Mouse (Mus musculus): ENCODE results near the gene Cldn4. TPM values are rescaled to one million over a fixed set of nuclear protein-coding genes. Genes with fewer than 3 reads are reported as not detected.

Cldn4 gene
- polyA plus RNA-seq, 1 experiment from 2014 or later, result 59.1 TPM

DNA sequence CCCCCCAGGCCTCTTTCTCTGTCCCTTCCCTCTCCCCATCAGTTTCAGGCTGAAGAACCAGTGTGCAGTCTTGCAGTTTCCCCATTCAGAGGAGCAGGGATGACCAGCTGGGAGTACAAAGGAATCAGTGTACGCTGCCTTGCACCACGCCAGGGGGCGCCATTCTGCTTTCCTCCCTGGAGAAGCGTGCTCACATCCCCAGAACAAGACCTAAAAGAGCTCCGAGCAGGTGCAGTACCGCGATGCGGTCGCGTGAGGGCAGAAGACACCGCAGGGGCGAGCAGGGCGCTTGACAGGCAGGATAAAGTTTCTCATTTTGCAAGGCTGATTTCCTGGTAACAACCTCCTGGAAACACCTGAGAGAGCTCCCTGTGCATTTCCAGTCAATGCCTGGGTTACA is 39.6 kb downstream of the Cldn4 start:
- no peaks in the 10 kb centered on the region for H3K9me3 ChIP-seq (replicated peaks; ENCODE audit: low read length)
- WGBS, result under 1% methylated on average over 13 of the region's 13 CpGs
- H3K36me3 ChIP-seq (ENCODE audit: insufficient read depth, low read length), result no peaks in the 10 kb centered on the region

GRCm38 (mm10) chr5:134906633-134907032 is 40.1 kb downstream of the Cldn4 start, which contains the start of gene Tmem270:
TSS of gene Tmem270 (minus strand) at chr5:134906733.
- no peak for DNase-seq (ENCODE audit: low spot score)
- Histone ChIP-seq H3K27me3 (ENCODE audit: insufficient read depth, low read length) (no peaks in the 10 kb centered on the region), H3K9me3 (replicated peaks; ENCODE audit: low read length) (no peaks in the 10 kb centered on the region), H3K36me3 (ENCODE audit: insufficient read depth, low read length) (no peaks in the 10 kb centered on the region), H3K4me1 (replicated peaks; ENCODE audit: insufficient read depth, low read length) (no peaks in the 10 kb centered on the region), H3K27ac (no peak within 1 kb of the TSS), H3K4me2 (ENCODE audit: low read length) (no peak within 1 kb of the TSS), H3K4me3 (replicated peaks; ENCODE audit: low read depth, low read length) (no peak within 1 kb of the TSS), H3K9ac (ENCODE audit: low read depth, low read length) (no peak within 1 kb of the TSS)
- 80% methylated on average over 6 of the region's 6 CpGs for WGBS
- no peak for TF ChIP-seq CTCF (IDR thresholded peaks at IDR 0.05; ENCODE audit: low read depth)
- peak; percentile 27; the same call in 1 of the 2 replicates for ATAC-seq (replicated peaks; ENCODE audit: low FRiP score, low read depth)

More for the DNA sequence above, 39.6 kb downstream of the Cldn4 start:
- Histone ChIP-seq H3K9ac (ENCODE audit: low read depth, low read length) (no peak overlapping the region), H3K4me3 (replicated peaks; ENCODE audit: low read depth, low read length) (no peak overlapping the region), H3K27me3 (ENCODE audit: insufficient read depth, low read length) (no peaks in the 10 kb centered on the region), H3K4me2 (ENCODE audit: low read length) (no peak overlapping the region), H3K4me1 (replicated peaks; ENCODE audit: insufficient read depth, low read length) (no peaks in the 10 kb centered on the region), H3K27ac (no peak overlapping the region)
- peak; percentile 100 for TF ChIP-seq CTCF (IDR thresholded peaks at IDR 0.05; ENCODE audit: low read depth)
- peak; percentile 60; the same call in 1 of the 2 replicates for ATAC-seq (replicated peaks; ENCODE audit: low FRiP score, low read depth)
- peak; percentile 95 for DNase-seq (ENCODE audit: low spot score)

GRCm38 (mm10) chr5:134901644-134902027 is 45.1 kb downstream of the Cldn4 start:
- DNase-seq (ENCODE audit: low spot score), result no peak
- ATAC-seq (replicated peaks; ENCODE audit: low FRiP score, low read depth), result no peak
- H3K4me1 ChIP-seq (replicated peaks; ENCODE audit: insufficient read depth, low read length), result no peaks in the 10 kb centered on the region
- no peak for TF ChIP-seq CTCF (IDR thresholded peaks at IDR 0.05; ENCODE audit: low read depth)
- no peak overlapping the region for H3K4me3 ChIP-seq (replicated peaks; ENCODE audit: low read depth, low read length)
- no peak overlapping the region for H3K9ac ChIP-seq (ENCODE audit: low read depth, low read length)
- no peak overlapping the region for H3K27ac ChIP-seq
- no peaks in the 10 kb centered on the region for H3K36me3 ChIP-seq (ENCODE audit: insufficient read depth, low read length)
- H3K9me3 ChIP-seq (replicated peaks; ENCODE audit: low read length), result no peaks in the 10 kb centered on the region
- H3K27me3 ChIP-seq (ENCODE audit: insufficient read depth, low read length), result no peaks in the 10 kb centered on the region
- H3K4me2 ChIP-seq (ENCODE audit: low read length), result no peak overlapping the region
- 71% methylated on average over 8 of the region's 8 CpGs for WGBS

GRCm38 (mm10) chr5:134901012-134901643 is 45.6 kb downstream of the Cldn4 start:
- Histone ChIP-seq H3K27ac (no peak overlapping the region), H3K4me2 (ENCODE audit: low read length) (no peak overlapping the region), H3K27me3 (ENCODE audit: insufficient read depth, low read length) (no peaks in the 10 kb centered on the region), H3K4me1 (replicated peaks; ENCODE audit: insufficient read depth, low read length) (no peaks in the 10 kb centered on the region), H3K36me3 (ENCODE audit: insufficient read depth, low read length) (no peaks in the 10 kb centered on the region), H3K9ac (ENCODE audit: low read depth, low read length) (no peak overlapping the region), H3K9me3 (replicated peaks; ENCODE audit: low read length) (no peaks in the 10 kb centered on the region), H3K4me3 (replicated peaks; ENCODE audit: low read depth, low read length) (no peak overlapping the region)
- 0 out of 2 replicates have a peak, but pooled peaks have one; percentile 37 for ATAC-seq (replicated peaks; ENCODE audit: low FRiP score, low read depth)
- peak; percentile 89 for DNase-seq (ENCODE audit: low spot score)
- TF ChIP-seq CTCF (IDR thresholded peaks at IDR 0.05; ENCODE audit: low read depth), result peak; percentile 82
- WGBS, result 37% methylated on average over 12 of the region's 12 CpGs

- Histone ChIP-seq H3K27me3 (ENCODE audit: insufficient read depth, low read length) (no peaks in the 10 kb centered on the region), H3K36me3 (ENCODE audit: insufficient read depth, low read length) (no peaks in the 10 kb centered on the region), H3K4me3 (replicated peaks; ENCODE audit: low read depth, low read length) (no peak overlapping the region), H3K4me1 (replicated peaks; ENCODE audit: insufficient read depth, low read length) (no peaks in the 10 kb centered on the region), H3K4me2 (ENCODE audit: low read length) (no peak overlapping the region), H3K9me3 (replicated peaks; ENCODE audit: low read length) (no peaks in the 10 kb centered on the region), H3K27ac (no peak overlapping the region), H3K9ac (ENCODE audit: low read depth, low read length) (no peak overlapping the region)
- ATAC-seq (replicated peaks; ENCODE audit: low FRiP score, low read depth) (no peak), DNase-seq (ENCODE audit: low spot score) (peak; percentile 29)
- 71% methylated on average over 17 of the region's 17 CpGs for whole genome bisulfite sequencing
- TF ChIP-seq CTCF (IDR thresholded peaks at IDR 0.05; ENCODE audit: low read depth), result no peak
Measured at GRCm38 (mm10) chr5:134897596-134897995, 49.1 kb downstream of the Cldn4 start.

- Histone ChIP-seq H3K27me3 (ENCODE audit: insufficient read depth, low read length) (no peaks in the 10 kb centered on the region), H3K9me3 (replicated peaks; ENCODE audit: low read length) (no peaks in the 10 kb centered on the region), H3K4me2 (ENCODE audit: low read length) (no peak overlapping the region), H3K9ac (ENCODE audit: low read depth, low read length) (no peak overlapping the region), H3K36me3 (ENCODE audit: insufficient read depth, low read length) (no peaks in the 10 kb centered on the region), H3K27ac (no peak overlapping the region), H3K4me1 (replicated peaks; ENCODE audit: insufficient read depth, low read length) (no peaks in the 10 kb centered on the region), H3K4me3 (replicated peaks; ENCODE audit: low read depth, low read length) (no peak overlapping the region)
- no peak for TF ChIP-seq CTCF (IDR thresholded peaks at IDR 0.05; ENCODE audit: low read depth)
- no peak for ATAC-seq (replicated peaks; ENCODE audit: low FRiP score, low read depth)
- WGBS, result 82% methylated on average over 8 of the region's 8 CpGs
- DNase-seq (ENCODE audit: low spot score), result no peak
Measured at GRCm38 (mm10) chr5:134896965-134897364, 49.8 kb downstream of the Cldn4 start.

Measured in kidney, postnatal 0 days (tissue).